Mouse (Mus musculus) stomach, postnatal 0 days (tissue): ENCODE results near the gene Tmem214. TPM values are rescaled to one million over a fixed set of nuclear protein-coding genes. Genes with fewer than 3 reads are reported as not detected.

Experiments
- ATAC-seq: fragments of 200-750 bp; cut with Nextera tagmentation; 2 replicates; pipeline ENCODE4 v1.8.0; 2017; ENCODE audit not compliant: low FRiP score, low TSS enrichment
- DNase-seq: peaks from one replicate; pipeline ENCODE4 v3.0.0-alpha.2; 2016; ENCODE audit warnings: low spot score
- H3K27ac ChIP-seq: fragments of 300-500 bp; sonication (generic); replicated peaks from 2 replicates; pipeline ENCODE4 v1.5.1; 2014; ENCODE audit warnings: mild to moderate bottlenecking, control low read depth
- H3K27me3 ChIP-seq: fragments of 300-500 bp; sonication (generic); 2 replicates; pipeline ENCODE4 v1.6.1; 2014; ENCODE audit warnings: low read length; ENCODE audit not compliant: control insufficient read depth, insufficient read depth
- H3K36me3 ChIP-seq: fragments of 300-500 bp; sonication (generic); 2 replicates; pipeline ENCODE4 v1.6.1; 2014; ENCODE audit warnings: low read length, mixed read lengths; ENCODE audit not compliant: control insufficient read depth, insufficient read depth
- H3K4me1 ChIP-seq: fragments of 300-500 bp; sonication (generic); replicated peaks from 2 replicates; pipeline ENCODE4 v1.6.1; 2014; ENCODE audit warnings: antibody characterized with exemption; ENCODE audit not compliant: control insufficient read depth, insufficient read depth
- H3K4me2 ChIP-seq: fragments of 300-500 bp; sonication (generic); replicated peaks from 2 replicates; pipeline ENCODE4 v1.6.1; 2014; ENCODE audit warnings: low read depth, mild to moderate bottlenecking, control low read depth, moderate library complexity
- H3K4me3 ChIP-seq: fragments of 300-500 bp; sonication (generic); 2 replicates; pipeline ENCODE4 v1.5.1; 2014; ENCODE audit warnings: low read depth, low read length, control low read depth
- H3K9ac ChIP-seq: fragments of 300-500 bp; sonication (generic); 2 replicates; pipeline ENCODE4 v1.6.1; 2014; ENCODE audit warnings: mild to moderate bottlenecking, low read length, control low read depth, mixed read lengths
- H3K9me3 ChIP-seq: fragments of 300-500 bp; sonication (generic); 2 replicates; pipeline ENCODE4 v1.6.1; 2016; ENCODE audit warnings: low read length; ENCODE audit not compliant: control insufficient read depth
- CTCF ChIP-seq: IDR thresholded peaks from 2 replicates; pipeline ENCODE4 v1.5.1; 2016; ENCODE audit warnings: antibody characterized with exemption, low read depth, mild to moderate bottlenecking, moderate library complexity
- EP300 ChIP-seq: optimal IDR thresholded peaks from 2 replicates; pipeline ENCODE3; 2016; ENCODE audit warnings: antibody characterized with exemption
- WGBS: fragments of 180-500 bp; shearing (Covaris S2); extraction: QIAGEN DNeasy Blood & Tissue Kit; methylation state at CpG from one replicate; pipeline ENCODE4 v1.1.7; 2014; 5-methylcytosine and 5-hydroxymethylcytosine counted together
- polyA plus RNA-seq: library from polyadenylated mRNA; unstranded; fragments of >200 nt; fragmentation: Nextera tagmentation; extraction: Ambion mirVana; gene quantifications from 2 replicates; pipeline ENCODE4 v1.2.1, GENCODE M21; 2015

Tmem214 gene
- polyA plus RNA-seq, 1 experiment from 2014 or later = 57.3 TPM

DNA sequence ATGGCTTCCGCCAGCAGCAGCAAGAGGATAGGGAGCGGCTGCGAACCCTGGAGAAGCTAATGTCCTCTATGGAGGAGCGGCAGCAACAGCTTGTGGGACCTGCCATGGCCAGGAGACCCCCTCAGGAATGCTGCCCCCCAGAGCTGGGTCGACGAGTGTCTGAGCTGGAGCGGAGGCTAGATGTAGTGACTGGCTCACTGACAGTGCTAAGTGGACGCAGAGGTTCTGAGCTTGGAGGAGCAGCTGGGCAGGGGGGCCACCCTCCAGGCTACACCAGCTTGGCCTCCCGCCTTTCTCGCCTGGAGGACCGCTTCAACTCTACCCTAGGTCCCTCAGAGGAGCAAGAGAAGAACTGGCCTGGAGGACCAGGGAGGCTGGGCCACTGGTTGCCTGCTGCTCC lies 49.5 kb downstream of the Tmem214 start:
- no peak overlapping the region for H3K9ac ChIP-seq
- 87% methylated on average over 11 of the region's 11 CpGs for WGBS
- H3K4me1 ChIP-seq = peaks cover 5% of the 10 kb centered on the region
- DNase-seq = no peak
- H3K4me2 ChIP-seq = no peak overlapping the region
- peaks cover 16% of the 10 kb centered on the region for H3K36me3 ChIP-seq
- no peak overlapping the region for H3K27ac ChIP-seq
- no peak overlapping the region for H3K4me3 ChIP-seq
- H3K9me3 ChIP-seq = no peaks in the 10 kb centered on the region
- H3K27me3 ChIP-seq = no peaks in the 10 kb centered on the region
- no peak for ATAC-seq
- TF ChIP-seq EP300 (no peak), CTCF (no peak)

- H3K4me1 ChIP-seq = no peaks in the 10 kb centered on the region; the same call in 1 of the 2 replicates
- H3K9ac ChIP-seq = peak overlapping the region; percentile 27; the same call in 1 of the 2 replicates
- DNase-seq (no peak), ATAC-seq (no peak)
- no peak overlapping the region for H3K4me2 ChIP-seq
- H3K9me3 ChIP-seq = no peaks in the 10 kb centered on the region
- 84% methylated on average over 31 of the region's 31 CpGs for WGBS
- H3K27me3 ChIP-seq = no peaks in the 10 kb centered on the region
- peaks cover 16% of the 10 kb centered on the region for H3K36me3 ChIP-seq
- TF ChIP-seq EP300 (no peak), CTCF (no peak)
- no peak overlapping the region for H3K4me3 ChIP-seq
- no peak overlapping the region for H3K27ac ChIP-seq
Observed at GRCm38 (mm10) chr5:30917891-30918670, 50.3 kb downstream of the Tmem214 start.

- no peak overlapping the region for H3K4me3 ChIP-seq
Observed at GRCm38 (mm10) chr5:30918691-30919090, 50.9 kb downstream of the Tmem214 start.

GRCm38 (mm10) chr5:30919831-30920614 lies 52.2 kb downstream of the Tmem214 start:
- no peak for DNase-seq
- peak overlapping the region; percentile 77; the same call in 1 of the 2 replicates for H3K4me2 ChIP-seq
- TF ChIP-seq CTCF (no peak), EP300 (no peak)
- H3K27me3 ChIP-seq = no peaks in the 10 kb centered on the region
- H3K9me3 ChIP-seq = no peaks in the 10 kb centered on the region
- no peak overlapping the region for H3K9ac ChIP-seq
- H3K4me3 ChIP-seq = no peak overlapping the region
- WGBS = 63% methylated on average over 11 of the region's 11 CpGs
- no peaks in the 10 kb centered on the region; the same call in 1 of the 2 replicates for H3K4me1 ChIP-seq
- ATAC-seq = no peak
- peaks cover 16% of the 10 kb centered on the region for H3K36me3 ChIP-seq
- peak overlapping the region; percentile 35 for H3K27ac ChIP-seq

More at GRCm38 (mm10) chr5:30918691-30919090, 50.9 kb downstream of the Tmem214 start:
- Histone ChIP-seq H3K27me3 (no peaks in the 10 kb centered on the region), H3K27ac (no peak overlapping the region), H3K4me2 (no peak overlapping the region), H3K9me3 (no peaks in the 10 kb centered on the region), H3K4me1 (no peaks in the 10 kb centered on the region; the same call in 1 of the 2 replicates), H3K9ac (peak overlapping the region; percentile 27; the same call in 1 of the 2 replicates), H3K36me3 (peaks cover 16% of the 10 kb centered on the region)
- ATAC-seq (no peak), DNase-seq (no peak)
- TF ChIP-seq CTCF = no peak
- 71% methylated on average over 8 of the region's 8 CpGs for WGBS

DNA sequence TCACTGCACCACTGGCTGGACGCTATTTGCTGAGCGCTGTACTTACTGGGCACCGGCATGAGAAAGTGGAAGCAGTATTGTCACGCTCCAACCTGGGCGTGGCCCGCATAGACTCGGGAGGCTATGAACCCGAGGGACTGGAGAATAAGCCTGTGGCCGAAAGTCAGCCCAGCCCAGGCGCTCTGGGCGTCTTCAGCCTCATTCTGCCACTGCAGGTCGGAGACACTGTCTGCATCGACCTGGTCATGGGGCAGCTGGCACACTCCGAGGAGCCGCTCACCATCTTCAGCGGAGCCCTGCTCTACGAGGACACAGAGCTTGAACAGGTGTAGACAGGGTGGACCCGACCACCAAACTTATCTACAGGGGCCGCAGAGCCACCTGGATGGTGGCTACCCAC lies 52.8 kb downstream of the Tmem214 start:
- Histone ChIP-seq H3K4me2 (peak overlapping the region; percentile 77), H3K27ac (peak overlapping the region; percentile 35), H3K27me3 (no peaks in the 10 kb centered on the region), H3K36me3 (peaks cover 16% of the 10 kb centered on the region), H3K4me3 (peak overlapping the region; percentile 47), H3K4me1 (no peaks in the 10 kb centered on the region), H3K9me3 (no peaks in the 10 kb centered on the region), H3K9ac (peak overlapping the region; percentile 41; the same call in 1 of the 2 replicates)
- DNase-seq (peak; percentile 66), ATAC-seq (peak; percentile 21; the same call in 1 of the 2 replicates)
- TF ChIP-seq EP300 (no peak), CTCF (no peak)
- 47% methylated on average over 19 of the region's 19 CpGs for WGBS
